Mouse (Mus musculus): ENCODE results near the gene Sh3bp1.
A peak's percentile ranks its signal among the peaks of the same experiment; 100 is the strongest.
"Not testable (repeated sequence)": the region's sequence is repeated elsewhere in the genome, so short reads cannot be mapped to it uniquely, and the experiment has no call there.

The Sh3bp1 gene

DNA sequence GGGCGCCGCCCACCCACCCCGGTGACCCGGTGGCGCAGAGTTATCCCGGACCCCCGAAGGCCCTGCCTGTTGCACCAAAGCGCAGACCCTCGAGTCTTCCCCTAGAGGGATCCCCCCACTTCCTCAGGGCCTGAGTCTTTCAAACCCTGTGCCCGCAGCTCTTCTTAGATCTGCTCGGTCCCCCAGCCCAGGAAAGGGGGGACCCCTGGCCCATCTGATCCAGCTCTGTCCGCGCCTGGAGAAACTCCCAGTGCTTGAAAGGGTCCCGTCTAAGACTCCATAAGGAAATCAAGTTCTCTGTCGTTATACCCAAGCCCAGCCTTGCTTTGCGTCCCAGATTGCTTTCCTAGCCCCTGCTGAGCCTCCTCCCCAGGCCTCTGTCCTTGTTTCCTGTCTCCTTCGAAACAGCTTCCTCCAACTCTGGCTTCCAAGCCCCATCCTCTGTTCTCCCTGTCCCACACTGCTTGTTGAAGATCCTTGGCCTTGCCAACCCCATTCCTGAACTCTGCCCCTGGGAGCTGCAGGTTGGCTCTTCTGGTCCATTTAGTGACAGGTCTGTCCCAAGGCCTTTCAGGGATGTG, 21.7 kb upstream of the Sh3bp1 start:
- no peak for DNase-seq

DNA sequence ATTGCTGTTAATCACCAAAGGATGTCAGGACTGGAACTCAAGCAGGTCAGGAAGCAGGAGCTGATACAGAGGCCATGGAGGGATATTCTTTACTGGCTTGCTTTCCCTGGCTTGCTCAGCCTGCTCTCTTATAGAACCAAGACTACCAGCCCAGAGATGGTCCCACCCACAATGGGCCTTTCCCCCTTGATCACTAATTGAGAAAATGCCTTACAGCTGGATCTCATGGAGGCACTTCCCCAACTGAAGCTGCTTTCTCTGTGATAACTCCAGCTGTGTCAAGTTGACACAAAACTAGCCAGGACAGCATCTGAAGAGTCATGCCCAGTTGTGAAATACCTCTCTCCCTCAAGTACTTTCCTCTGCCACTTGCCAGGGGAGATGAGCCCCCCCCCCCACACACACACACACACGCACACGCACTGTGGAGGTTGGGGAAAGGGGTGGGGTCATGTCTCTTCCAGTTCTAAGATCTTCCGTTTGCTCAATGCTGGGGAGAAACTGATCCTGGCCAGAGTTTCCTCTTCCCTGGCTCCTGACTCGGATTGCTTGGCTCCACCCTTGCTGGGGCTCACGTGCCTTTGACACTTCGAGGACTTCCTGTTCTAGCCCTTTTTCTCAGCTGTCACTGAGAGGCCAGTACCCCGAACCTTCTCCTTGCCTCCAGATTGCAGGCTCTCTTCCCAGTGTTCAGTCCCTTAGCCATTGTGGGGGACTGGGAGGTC, 20.6 kb upstream of the Sh3bp1 start:
- DNase-seq, result not testable (repeated sequence)

DNA sequence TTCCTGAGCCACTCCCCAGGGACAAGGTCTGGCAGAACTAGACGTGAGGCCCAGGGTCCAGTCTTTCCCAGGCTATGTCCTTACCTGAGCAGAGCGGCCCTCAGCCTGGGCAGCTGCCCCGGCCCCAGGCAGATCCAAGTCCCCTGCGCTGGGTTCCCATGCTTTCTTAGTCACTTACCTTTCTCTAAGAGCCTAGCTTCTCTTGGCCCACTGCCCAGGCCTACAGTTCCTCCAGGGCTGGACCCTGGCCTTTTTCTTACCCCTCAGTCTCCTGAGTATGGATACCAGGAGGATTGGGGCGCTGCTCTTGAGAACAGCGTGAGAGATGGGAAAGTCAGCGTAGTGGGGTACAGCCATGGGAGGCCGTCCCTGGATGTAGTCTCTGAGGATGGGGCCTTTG, 19.1 kb upstream of the Sh3bp1 start:
- DNase-seq, result no peak

DNA sequence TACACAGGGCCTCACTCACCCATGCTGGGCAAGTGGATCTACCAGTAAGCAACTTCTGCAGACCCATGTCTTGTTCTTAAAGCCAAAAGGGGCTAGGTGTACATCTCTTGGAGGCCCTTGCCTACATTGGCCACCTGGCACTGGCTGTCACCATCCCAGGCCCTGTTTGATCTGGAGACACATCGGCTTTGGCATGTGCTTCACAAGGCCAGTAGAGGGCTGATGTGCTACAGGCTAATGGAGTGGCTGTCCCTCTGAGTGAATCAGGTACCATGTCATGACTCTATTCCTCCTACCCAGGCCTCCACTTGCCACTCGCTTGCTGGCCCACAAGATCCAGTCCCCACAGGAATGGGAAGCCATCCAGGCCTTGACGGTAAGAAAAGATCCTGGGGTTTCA, 17.7 kb upstream of the Sh3bp1 start:
- DNase-seq, result no peak

DNA sequence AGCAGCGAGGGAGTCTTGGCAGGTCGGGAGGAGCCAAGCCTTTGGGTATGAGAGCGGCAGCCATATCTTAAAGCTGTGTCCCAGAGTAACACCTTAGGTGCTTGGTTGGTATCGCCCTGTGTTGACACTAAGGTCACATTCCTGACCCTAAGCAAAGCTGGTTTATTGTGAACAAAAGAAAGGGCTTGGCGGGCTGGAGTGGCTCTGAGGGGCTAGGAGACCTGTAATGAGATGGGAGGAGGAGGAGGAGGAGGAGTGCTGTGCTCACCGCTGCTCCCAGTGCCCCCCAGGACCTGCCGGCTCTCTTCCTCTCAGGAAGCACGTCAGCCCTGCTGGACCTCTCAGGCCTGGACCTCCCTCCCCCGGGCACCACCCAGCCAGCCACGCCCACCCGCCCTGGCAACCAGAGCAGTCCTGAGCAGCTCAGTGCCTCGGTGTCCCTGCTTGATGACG, 10.1 kb upstream of the Sh3bp1 start:
- DNase-seq, result no peak

DNA sequence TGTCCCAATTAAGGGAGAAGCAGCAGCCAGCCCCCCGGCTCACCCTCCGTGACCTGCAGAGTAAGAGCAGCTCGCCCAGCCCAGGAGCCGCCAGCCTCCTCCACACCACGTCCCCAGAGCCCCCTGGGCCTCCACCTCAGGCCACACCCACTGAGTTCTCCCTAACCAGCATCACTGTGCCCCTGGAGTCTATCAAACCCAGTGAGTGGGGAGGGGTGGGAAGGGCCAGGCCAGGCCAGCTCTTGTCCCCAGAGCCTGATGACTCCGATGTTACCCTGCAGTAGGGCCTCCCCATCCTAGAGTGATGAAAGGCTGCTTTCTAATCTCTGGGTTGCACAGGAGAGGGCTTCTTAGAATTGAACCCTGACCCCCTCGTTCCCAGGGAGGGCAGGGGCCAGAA, 7.1 kb upstream of the Sh3bp1 start:
- DNase-seq, result no peak

GRCm38 (mm10) chr15:78894726-78895125, 4.8 kb upstream of the Sh3bp1 start:
- DNase-seq, result peak in 1 of 2 experiments; percentile 40

DNA sequence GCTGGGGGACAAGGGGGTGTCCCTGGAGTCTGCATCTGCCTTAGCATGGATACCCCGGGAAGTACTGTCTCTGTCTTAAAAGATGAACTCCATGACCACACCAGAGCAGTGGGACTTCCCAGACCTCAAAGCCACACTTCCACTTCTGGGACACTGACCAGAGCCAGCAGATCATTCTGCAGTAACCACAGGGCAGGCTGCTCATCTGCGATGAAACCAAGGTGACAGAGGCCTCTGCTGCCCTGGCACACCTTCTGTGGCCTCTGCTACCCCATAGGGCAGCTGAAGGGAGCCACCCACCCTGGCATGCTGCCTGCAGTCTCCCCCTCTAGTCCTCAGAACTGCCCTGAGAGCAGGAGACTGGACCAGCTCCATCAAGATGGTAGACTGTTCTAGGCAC, 3.8 kb upstream of the Sh3bp1 start:
- DNase-seq, result no peak

- no peak for DNase-seq
Measured at GRCm38 (mm10) chr15:78896149-78896548, 3.4 kb upstream of the Sh3bp1 start.

DNA sequence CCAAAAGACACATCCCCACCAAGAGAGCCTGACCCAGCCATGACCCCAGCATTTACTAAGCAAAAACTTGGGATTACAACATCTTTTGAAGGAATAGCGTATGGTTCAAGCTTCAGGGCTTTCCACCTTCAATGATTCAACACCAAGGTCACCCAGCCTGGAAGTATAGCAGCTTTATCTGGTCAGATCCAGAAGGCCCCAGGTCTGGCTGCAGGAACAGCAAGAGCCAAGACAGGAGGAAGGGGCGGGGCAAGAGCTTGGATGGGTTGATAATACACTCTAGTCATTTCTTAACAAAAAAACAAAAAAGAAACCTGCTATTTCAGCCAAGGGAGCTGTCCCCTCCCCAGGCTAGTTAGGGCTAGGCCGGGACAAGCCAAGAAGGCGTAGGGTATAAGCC, 2.1 kb upstream of the Sh3bp1 start:
- no peak for DNase-seq

DNA sequence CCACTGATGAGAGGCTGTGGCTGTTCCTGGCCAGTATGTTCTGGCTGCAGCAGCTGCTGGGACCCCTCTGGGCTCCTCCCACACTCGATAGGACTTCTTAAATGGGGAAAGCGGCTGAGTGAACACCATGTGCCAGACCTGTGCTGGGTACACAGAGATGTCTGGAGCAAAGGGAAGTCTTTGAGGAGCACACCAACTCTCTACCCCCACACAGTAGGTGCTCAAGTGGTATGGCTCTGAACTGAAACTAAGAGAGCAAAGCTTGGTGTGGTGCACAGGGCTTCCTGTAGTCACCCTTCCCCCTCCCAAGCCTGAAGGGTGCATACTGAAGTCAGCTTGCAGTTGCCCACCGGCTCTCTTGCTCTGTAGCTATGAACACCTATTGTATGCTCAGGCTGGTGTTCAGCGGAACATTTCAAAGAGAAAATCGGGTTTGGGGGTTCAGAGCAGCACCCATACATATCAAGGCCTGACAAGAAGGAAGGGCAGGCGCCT, 1.0 kb upstream of the Sh3bp1 start:
- peak in 1 of 2 experiments; percentile 39 for DNase-seq

DNA sequence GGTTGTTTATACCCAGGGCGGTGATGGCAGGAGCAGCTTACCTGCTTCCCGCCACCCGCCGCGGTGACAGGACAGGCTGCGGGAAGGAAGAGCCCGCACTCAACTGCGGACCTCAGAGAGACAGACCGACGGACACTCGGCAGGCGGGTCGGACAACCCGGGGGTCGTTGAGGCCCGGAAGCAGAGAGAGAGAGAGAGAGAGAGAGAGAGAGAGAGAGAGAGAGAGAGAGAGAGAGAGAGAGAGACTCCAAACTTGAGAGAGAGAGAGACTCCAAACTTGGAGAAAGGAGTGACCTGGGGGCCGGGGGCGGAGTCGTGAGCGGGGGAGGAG, 194 bp upstream of the Sh3bp1 start, which contains the start of gene Gm49510:
Gene Gm49510, plus strand, starts transcription at position 259 of the 331 bp plus-strand sequence.
- DNase-seq, result peak in 1 of 2 experiments; percentile 36

DNA sequence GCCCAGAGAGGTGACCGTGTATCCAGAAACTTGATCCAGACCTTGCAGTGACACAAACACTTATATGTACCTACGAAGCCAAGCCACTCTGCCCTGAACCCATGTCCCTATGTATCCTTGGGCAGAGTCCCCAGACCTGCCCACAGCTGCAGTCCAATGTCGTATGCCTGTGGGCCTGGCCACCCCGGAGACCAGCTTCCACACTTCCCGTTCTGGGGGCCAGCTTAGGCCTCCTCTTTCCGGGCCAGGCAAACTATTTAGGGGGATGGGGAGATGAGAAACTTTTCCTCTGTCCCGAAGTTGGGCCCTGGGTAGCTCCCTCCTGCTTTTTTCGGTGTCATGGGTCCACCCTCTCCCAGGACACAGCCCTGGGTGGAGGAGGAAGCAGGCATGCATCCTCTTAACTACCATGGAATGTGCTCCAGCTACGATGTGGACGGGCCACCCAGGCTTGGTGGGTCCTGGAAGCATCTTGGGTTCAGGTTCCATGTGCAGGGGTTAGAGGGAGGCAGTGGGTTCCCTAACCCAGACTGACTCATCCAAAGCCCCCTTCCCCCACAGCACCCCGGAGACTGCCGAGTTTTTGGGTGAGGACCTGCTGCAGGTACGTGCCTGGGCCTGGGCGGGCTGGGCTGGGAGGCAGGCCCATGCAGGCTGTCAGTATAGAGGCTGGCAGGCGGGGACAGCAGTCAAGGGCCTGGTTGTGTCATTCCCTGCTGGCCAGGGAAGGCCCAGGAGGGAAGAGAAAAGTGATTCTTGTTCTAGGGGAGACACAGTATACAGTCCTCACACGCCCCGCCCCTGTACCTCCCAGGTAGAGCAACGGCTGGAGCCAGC, 1.2 kb downstream of the Sh3bp1 start:
- DNase-seq, result no peak

DNA sequence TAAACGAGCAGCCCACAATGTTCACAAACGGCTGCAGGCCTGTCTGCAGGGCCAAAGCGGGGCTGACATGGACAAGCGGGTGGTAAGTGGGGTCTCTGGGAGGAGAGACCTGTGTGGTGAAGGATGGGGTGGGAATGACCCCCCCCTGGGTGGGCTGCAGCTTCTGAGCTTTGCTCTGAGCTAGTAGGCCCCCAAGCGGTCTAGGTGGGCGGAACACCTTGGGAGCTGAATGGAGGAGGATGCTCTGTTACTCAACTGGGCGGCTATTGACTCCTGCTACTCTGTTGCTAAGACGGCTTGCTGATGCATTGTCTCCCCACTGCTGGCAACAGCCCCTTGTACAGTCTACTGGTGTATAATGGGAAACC, 1.8 kb downstream of the Sh3bp1 start:
- DNase-seq, result no peak

DNA sequence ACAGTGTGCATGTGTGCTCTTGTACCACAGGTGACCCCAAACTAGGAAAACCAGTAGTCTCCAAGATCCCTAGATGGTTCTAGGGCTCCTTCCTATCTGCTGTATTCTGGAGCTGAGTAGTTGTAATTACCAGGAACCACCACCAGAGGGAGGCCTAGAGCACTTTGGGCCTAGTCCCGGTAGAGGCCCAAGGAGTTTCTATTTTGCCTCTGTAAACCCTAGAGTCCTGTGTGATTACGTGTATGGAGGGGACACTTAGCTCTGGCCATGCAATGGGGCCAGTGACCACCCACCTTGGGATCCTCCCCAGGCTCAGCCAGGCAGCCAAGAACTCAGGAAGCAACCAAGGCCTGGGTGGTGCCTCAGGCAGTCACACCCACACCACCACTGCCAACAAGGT, 3.7 kb downstream of the Sh3bp1 start:
- peak in 1 of 2 experiments; percentile 82 for DNase-seq

DNA sequence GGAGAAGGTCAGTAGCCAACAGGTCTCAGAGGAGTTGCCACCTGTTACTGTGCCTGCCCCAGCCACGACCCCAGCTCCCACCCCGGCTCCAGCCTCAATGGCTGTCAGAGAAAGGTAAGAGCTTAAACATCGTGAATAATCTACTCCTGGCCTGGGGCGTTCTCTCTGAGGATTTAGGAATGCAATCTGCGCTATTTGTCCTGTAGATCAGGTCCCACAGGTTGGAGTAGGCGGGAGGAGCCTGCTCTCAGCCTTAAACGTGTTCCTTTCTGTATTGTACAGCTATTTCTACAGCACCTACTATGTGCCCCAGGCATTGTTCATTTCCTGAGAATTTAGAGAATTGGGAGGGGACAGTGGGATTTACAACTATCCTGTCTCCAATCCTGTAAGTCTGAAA, 8.8 kb downstream of the Sh3bp1 start:
- DNase-seq, result no peak

- DNase-seq, result no peak
Measured at GRCm38 (mm10) chr15:78908982-78909381, 9.4 kb downstream of the Sh3bp1 start.

DNA sequence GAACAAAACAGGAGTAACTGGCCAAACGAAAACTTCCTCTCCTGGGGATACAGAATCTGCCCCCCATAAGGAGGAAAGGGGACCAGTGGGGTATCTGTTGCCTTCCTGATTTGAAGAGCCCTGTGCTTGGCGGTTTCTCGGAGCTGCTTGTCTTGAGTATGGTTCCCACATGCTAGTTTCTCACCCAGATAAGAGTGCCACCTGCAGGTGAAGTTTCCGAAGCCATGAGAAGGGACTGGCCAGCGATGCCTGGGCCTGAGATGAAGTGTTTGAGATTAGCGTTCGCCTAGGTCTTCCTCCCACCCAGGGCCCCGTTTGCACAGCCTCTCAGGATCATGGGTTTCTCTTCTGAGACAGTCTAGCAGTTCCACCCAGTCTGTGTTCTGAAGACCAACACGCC, 12.5 kb downstream of the Sh3bp1 start:
- DNase-seq, result no peak

GRCm38 (mm10) chr15:78913632-78914090, 14.1 kb downstream of the Sh3bp1 start, which contains the start of gene Pdxp:
TSS of gene Pdxp (plus strand) at chr15:78913919.
- peak; percentile 91 to 93 for DNase-seq

DNA sequence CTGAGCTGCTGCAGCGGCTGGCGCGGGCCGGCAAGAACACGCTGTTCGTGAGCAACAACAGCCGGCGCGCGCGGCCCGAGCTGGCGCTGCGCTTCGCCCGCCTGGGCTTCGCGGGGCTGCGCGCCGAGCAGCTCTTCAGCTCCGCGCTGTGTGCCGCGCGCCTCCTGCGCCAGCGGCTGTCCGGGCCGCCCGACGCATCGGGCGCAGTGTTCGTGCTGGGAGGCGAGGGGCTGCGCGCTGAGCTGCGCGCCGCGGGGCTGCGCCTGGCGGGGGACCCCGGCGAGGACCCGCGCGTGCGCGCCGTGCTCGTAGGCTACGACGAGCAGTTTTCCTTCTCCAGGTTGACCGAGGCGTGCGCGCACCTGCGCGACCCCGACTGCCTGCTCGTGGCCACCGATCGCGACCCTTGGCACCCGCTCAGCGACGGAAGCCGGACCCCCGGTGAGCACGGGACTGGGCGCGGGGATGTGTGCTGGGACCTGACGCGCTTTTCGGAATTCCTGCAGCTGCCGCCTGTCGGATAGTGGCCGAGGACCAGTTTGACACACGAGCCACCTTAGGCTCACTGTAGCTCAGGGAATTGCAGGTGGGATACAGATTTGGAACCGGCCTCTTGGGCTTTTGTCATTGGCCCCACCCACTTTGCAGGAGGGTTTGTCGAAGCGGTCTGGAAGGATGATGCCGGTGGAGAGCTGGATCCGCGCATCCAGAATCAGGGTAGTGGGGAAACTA, 14.7 kb downstream of the Sh3bp1 start:
- peak in 1 of 2 experiments; percentile 43 for DNase-seq

DNA sequence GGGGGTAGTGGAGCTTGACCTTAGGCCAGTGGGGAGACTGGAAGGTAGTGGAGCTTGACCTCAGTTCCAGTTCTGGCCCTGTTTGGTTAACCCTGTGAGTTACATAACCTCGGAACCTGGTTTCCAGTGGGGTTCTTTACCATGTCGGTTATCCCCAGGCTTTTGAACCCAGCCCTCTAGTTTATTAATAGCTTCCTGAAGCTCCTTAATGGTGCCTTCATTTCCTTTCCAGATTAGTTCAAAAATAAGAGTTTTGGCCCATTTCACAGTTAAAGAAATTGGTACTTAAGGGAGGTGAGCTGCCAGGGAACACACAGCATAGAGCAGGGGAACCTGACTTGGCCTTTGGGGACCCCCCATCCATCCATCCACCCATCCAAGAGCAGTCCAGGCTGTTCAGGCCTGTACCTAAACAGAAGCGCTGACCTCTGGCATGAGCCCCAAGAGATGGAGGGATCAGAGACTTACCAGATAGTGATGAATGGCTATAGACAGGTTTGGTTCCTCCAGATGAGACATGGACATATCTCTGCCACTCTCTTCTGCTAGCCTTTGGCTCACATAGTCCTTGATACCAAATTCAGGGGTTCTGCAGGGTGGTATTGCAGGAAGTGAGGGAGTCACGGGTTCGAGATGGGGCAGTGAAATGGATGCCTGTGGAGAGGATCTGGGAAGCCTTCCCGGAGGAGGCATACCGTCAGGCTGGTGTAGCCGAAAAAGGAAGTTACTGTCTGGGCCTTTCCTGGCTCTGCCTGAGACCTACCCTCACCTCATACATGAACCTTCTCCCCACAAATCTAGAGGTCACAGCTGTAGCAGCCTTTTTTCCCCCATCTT, 15.5 kb downstream of the Sh3bp1 start:
- no peak for DNase-seq

GRCm38 (mm10) chr15:78915660-78916017, 16.1 kb downstream of the Sh3bp1 start:
- DNase-seq, result peak in 1 of 2 experiments; percentile 57
